Mouse (Mus musculus) spleen, postnatal 36 days (tissue): ENCODE measurements at regions not wholly inside any gene's neighbourhood (a gene's known extent, or its start where the extent isn't known, plus 50 kb on each side); places are given as distances from the start of the nearest gene placed in this dataset.

ENCODE experiments used
- DNase-seq, 2 experiments: peaks; one replicate each; pipeline ENCODE4 v3.0.0; 2022; ENCODE audit warnings: low spot score in 2 of 2, mixed read lengths in 1 of 2

DNA sequence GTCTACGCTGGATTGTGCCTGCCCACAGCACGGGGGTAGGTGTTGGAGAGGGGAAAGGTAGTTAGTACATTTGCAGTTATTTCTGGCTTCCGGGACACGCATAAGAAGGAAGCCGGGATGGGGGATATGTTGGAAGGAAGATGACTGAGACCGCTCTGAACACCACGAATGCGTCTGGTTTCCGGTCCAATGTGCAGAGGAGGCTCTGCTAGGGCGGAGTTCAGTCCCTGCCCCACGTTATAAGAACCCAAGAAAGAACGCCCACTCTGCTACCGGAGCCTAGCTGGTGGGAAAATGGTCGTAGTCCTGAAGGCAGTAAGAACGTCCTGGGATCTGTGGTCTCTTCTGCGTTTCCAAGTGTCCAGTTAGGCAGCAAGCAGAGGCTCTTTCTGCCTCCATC, 104.1 kb downstream of the Sox9 start:
- no peak for DNase-seq

DNA sequence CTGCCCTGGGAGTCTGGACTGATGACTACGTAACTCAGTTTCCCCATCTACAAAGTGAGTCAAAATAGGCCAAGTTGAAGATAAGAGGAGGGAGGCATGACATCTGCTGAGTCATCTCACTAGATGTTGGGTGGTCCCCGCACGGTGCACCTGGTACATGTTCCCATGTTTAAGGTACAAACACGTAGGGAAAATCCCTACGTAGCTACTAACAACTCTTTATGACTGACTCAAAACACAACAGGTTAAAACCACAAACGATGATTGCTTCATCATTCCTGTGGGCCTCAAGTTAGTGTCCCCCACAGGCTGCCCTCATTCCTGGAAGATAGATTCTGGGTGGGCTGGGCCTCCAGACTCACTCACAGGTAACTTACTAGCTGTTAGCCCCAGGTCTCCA, 107.7 kb downstream of the Sox9 start:
- DNase-seq, result no peak

DNA sequence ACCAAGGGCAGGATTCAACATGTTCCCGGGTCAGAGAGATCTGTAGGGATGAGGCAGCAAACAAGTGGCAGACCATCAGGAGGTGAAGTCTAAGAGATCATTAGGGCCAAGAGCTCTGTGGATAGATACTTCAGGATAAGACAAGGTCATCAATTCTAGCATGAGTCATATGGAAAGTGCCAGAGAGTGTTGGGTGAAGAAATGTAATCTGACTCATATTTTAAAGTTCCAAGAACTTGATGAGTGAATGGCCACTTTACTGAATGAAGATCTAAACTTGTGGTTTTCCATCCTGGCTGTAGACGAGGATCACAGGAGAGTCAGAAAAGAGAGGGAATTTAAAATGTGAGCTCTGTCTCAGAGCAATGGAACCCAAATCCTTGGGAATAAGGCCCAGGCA, 115.6 kb downstream of the Sox9 start:
- DNase-seq, result no peak

DNA sequence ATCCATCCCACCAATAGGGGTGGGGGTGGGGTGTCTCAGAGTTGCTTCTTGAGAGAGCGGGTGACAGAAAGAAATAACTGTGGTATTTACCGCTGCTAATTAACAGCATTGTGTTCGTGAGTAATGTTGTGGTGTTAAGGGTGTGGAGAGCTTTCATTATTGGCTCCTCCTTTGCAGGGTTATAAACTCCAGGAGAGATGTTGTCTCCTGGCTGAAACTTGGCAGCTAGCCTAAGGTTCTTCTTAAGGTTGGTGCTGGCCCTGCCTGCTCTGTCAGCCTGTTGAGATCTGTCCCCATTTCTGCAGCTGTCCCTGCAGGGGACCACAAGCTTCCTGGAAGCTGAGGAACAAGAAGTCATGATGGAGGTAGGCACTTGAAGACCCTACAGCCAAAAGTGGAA, 120.6 kb downstream of the Sox9 start:
- no peak for DNase-seq

DNA sequence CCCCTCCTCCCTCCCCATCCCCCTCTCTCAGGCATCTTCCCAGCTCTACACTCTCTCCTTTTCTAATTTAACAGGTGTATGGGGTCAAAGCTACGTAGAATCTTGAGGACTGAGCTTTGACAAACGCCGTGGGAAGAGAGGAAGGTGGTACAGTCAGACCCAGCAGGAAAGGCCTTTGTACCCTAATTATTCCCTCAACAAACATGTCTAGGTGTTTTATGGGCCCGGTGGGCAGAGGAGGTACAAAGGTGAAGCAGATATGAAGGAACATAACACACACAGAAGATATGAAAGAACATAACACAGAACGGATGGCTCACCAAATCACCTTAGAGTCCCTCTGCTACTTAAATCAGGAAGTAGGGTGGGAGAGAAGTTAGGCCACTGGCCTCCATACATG, 128.3 kb downstream of the Sox9 start:
- DNase-seq, result no peak

DNA sequence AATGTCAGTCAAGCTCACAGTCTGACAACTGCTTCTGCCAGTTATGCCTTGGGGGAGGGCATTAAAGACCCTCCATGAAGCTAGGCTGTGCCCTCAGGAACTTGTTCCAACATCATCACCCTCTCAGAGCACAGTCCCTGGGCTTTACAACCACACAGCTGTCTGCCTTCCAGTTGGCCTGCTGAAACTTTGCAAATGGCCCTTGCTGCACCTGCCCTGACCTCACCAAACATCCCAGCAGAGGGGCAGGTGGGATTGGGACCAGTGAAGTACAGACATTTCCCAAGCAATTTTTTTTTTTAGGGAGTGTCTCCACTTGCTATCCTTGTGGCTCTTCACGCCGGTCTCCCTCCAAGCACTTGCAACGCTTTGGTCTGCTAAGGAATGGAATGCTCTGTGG, 130.9 kb downstream of the Sox9 start:
- no peak for DNase-seq

DNA sequence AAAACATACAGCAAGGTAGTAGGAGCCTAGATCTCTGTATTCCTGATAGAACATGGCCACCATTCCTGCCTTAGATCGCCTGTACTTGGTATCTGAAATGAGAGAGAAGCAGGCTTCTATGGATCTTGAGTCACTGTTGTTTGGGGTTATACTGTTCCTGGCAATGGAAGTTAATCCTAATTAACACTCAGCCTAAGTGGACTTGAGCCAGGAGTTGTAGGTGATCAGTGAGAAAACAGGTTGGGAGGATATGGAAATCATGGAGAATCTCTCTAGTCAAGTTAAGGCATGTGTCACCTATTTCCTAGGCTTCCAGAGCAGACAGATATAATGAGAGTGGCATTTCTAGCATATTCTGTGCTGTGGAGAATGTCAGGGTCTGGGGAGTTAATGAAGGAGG, 134.9 kb downstream of the Sox9 start:
- DNase-seq, result no peak

DNA sequence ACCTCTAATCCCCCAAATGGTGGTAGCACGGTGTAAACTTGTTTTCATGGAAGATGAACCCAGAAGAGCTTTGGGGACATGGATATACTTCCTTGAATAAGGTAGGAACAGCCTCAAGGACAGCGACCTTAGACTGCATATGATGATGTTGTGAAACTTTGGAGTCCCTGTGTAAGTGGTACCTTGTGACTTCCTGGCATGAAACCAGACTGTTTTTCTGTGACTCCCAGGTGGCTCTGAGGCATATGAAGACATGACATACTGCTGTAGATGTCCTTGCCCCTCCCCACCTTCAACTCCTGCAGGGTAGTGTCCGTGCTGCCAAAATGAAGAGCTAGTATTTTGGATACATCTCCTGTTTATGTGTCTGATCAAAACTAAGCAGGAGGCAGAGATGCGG, 138.1 kb downstream of the Sox9 start:
- no peak for DNase-seq

DNA sequence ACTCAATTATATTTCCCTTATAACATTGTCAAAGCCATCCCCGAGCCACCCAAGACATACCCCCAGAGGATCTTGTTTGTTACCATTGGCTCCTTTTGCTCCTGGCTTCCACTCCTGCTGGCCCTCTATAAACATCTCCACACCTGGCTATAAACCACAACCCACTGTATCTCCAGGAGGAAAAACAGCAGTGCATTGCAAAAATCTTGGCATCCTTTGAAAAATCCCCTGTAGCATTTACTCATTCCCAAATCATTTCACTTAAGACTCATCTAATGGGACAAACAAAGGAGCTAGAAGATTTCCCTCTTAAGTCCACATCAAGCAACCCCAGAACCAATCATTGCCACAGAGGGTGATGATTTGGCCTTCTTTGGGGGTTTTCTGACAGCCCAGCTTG, 142.6 kb downstream of the Sox9 start:
- no peak for DNase-seq

DNA sequence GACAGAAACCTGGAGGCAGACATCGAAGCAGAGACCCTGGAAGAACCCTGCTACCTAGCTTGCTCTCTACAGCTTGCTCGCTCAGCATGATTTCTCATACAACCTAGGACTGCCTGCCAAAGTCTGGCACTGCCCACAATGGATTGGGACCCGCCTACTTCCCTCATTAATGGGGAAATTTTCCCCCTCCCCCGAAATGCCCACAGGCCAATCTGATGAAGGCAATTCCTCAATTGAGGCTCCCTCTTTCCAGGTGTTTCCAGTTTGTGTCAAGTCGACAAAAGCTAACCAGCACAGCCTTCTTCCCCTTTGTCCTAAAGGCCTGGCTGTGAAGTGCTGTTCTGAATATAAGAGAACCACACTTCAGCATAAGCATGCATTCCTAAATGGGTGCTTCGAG, 143.1 kb downstream of the Sox9 start:
- no peak for DNase-seq

DNA sequence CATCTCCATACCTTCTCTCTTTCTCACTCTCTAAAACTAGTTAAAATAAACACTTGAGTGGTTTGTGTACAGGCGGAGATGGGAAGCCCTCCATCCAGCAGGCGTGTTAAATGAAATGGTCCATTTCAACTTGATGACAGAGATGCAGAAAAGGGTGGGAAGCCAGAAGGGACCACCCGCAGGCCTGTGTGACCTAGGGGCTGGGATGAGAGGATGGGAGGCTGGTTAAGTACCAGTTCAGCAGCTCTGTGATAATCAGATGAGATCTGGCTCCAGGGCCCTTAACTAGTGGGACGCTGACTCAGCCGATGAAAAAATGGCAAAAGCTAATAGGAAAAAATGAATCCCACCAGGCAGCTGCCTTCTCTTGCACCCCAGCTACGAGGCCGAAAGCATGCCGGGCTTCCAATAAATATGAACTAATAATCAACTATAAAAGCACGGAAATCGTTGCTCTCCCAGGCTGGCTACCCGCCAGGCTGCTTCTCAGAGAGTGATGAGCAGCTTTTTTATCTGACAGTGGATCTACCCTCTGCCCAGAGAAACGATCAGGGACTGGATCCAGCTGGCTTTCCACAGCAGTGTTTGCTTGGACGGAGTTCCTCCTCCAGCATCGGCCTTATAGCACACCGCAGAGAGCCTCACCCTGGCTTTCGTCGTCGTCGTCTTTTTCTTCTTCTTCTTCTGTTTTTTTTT, 144.5 kb downstream of the Sox9 start:
- no peak for DNase-seq

DNA sequence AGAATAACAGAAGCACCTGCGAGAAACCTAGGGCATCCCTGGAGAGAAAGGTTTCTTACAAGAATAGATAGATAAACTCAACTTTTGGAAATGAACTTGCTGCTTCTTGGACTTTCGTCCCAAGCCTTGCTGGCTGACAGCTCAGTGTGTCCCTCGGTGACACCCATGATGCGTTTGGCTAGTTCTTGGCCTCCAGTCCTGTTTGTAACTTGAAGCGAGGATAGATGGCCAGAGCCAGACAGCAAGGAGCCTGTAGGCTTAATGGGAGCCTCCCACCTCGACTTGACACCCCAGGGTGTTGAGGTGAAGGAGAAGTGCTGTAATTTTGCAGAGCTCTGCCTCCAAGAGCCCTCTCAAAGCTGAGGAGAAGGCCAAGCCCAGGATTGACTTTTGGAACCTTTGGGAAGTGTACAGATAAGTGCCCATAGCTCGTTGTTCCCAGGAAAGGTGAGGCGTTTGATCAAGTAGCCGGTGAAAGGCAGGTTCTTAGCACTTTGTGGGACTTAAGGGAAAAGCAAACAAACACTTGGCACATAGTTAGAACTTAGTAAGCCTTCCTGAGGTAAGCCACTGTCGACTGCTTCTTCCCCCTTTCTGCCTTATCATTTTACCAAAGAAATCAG, 148.3 kb downstream of the Sox9 start:
- DNase-seq, result no peak

DNA sequence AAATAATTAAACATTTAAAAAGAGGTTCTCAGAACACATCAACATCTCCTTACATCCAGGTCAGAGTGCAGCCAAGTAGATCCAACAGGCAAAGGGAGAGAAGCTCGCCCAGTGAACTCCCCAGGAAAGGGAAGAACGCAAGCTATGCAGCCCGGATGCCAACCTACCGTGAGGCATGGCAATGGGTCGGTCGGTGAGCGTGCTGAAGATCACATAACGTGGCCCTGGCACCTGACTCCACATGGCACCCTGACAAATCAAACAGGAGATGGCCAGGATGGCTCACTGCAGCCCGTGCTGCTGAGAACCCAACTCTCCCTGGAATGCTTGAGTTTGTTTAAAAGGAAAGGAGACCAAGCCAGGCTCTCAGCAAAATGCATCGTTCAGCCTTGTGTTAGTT, 156.0 kb downstream of the Sox9 start:
- DNase-seq, result no peak

DNA sequence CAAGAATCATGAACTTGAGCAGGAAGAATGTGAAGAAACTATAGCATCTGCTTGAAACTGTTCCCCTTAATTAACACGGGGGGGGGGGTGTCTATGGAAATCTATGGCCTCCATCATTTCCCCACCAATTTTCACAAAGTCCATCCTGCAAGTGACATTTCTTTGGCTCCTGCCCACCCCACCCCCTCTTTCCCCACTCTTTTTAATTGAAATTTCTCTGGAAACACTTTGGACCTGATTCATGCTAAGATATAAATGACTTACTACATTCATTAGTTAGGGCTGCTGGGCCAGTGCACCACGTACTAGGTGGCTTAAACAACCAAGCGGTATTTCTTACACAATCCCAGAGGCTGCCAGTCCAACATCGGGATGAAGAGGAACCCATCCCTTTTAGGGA, 169.4 kb downstream of the Sox9 start:
- no peak for DNase-seq

DNA sequence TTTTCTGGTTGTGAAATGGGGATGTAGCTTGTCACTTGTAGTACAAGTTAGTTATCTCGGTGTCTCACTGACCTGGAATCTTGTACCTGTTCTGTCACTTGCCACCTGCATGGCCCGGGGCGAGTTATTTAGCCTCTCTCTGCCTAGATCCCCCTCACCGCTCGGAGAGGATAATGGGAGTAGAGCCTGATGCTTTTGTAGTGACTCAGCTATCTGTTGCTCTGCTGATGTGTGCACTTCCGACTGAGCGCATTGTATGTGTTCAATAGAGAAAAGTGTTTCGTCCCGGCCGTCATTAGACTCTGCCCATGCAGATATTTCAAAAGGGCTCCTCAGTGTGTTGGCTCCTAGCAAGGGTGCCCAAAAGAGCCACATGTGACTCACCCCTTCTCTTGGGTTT, 170.3 kb downstream of the Sox9 start:
- no peak for DNase-seq

DNA sequence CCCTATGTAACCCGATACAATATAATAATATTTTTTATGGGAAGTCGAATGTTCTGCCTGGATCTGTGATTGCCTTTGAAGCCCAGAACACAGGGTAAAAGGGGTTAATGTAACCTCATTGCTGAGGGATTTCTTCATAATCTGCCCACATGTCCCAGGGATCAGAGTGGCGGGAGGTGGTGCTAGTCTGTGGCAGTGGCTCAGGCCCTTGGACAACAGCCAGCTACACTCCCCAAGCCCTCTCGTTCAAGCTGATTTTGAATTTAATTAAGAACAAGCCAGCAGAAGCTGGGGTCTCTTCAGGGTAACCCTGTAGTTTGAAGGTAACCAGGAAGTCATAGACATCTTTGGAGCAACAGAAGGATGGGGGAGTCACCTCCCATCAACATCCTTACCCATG, 171.5 kb downstream of the Sox9 start:
- DNase-seq, result no peak

DNA sequence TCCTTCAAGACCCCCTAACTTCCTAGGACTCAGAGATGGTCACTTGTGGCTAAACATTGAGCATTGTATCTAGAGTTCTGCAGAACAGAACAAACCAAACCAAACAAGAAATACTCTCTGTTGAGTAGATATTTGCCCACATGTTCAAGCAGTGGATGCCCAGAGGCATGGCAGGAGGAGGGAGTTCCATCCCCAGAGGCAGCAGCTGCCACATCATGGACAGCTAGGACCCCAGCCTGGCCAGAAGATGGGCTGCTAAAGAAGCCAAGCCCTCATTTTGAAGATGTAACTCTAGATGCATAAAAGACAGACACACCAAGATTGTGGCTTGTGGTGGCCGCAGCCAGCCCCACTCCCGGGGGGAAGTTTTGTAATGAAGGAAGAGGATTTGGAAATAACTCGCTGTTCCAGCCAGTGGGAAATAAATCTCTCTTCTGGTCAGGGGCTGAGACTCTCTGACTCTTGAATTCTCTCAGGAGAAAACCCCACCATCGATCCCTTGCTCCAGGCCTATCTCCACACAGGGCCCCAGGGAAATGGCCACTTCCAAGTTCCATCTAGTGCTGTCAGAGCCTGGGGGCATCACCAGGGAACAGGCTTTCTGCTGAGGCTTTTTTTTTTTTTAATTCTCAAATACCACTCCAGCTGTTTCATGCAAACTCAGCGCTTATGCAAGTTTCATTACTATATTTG, 174.9 kb downstream of the Sox9 start:
- no peak for DNase-seq

DNA sequence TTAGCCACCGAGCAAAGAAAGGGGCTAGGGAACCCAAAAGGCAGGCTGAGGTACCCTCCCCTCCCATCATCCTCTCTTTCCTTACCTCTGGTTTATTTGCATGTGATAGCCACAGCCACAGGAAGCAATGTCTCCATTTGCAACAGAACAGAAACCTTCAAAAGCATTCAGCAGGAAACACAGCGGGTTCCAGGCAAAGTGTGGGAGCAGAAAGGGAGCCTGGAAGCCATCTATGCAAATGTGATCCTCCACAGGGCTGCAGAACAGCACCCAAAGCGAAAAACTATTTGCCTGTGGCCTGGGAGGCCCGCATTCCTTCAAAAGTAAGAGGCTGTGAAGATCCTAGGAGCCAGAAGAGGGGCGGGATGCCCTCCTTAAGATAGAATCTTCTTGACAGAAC, 177.6 kb downstream of the Sox9 start:
- no peak for DNase-seq

DNA sequence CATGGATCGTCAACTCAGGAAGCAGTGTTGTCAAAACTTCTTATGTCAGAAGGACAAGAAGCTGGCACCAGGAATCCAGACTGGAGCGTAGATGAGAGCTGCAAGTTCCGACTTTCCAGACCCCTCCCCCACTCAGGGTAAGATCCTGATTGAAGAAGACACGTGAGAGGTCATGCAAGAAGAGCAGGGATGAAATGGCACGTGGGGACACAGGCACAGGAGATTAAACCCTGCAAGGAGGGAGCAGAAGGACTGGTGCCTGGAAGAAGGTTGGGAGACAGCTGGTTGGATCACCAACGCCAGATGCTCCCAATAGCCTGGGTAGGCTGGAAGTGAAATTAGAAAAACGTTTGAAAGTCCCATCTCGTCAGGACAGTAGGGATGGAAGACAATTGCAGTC, 191.3 kb downstream of the Sox9 start:
- no peak for DNase-seq

DNA sequence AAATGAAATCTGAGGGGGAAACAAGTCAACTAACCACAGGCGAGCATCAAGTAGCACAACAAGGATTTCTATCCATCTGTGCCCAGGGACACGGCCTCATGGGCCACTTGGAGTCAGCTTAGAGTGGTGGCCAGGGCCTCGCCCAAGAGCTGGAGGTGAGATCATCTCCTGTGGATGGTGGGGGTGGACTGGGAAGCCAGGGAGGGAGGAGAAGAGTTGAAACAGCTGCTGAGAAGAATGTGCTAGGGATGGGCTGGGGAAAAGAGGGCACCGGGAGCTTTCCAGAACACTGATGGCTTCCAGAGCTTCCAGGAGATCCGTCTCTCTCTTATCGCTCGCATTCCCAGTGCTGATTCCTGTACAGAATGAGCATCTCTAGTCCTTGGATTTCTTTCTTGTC, 192.9 kb downstream of the Sox9 start:
- no peak for DNase-seq

DNA sequence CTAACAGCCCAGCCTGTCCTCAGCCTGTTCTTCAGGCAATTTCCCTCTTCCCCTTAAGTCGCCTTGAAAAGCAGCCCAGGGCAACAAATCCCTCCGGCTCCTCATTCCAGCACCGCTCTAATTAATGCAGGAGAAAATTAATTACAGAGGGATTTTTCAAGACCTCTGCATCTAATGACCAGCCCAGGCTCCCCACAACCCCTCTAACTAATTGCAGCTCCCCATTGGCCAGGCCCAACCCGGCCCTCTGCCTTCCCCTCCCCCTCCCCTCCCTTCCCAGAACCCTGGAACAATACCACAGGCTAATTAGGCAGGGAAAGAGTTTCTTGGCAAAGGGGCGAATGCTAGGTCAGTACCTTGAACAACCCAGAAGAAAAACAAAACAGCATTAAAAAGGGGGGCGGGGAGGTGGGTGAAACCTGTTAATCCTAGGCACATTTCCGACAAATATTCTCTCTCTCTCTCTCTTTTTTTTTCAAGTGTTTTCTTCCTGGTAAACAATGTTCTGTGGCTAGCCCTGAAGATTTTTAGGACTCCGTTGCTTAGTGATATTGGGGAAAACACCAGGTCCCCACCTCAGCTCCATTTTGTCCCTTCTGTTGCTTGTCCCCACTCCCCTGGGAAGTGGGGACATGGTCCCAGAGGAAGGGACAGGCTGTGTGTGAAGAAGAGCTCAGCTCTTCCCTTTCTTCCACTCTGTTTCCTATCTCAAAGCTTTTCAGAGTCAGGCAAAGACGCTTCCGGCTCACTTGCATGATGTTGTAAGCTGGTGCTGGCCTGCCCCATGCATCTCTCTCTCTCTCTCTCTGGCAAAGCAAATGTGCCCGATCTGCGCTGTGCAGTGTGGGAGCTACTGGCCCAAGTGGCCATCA, 195.1 kb downstream of the Sox9 start:
- no peak for DNase-seq

DNA sequence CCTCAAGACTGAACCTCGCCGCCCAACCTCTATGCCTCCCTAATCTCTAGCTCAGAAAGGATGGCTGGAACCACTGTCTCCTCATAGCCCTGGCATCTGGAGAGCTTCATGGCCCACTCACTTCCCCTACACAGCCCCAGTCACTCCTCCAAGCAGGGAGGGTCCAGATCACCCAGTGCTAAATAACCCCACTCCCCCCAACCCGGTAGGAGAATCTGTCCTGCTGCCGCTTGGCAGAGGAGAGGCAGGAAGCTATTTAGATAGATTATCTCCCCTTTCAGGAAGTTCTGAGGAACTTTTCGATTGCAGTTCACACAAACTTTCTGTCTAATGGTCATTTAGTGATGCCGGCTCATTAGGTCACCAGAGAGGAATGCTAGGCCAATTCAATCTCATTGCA, 196.9 kb downstream of the Sox9 start:
- DNase-seq, result no peak
